Mouse (Mus musculus) retina, embryonic 14.5 days (tissue): ENCODE results near the gene Pde4d.

Experiments used
- DNase-seq: peaks from one replicate; pipeline ENCODE4 v3.0.0-alpha.2; 2015; ENCODE audit warnings: low spot score

Gene Pde4d

GRCm38 (mm10) chr13:109402936-109403335, 953.2 kb downstream of the Pde4d start:
- peak; percentile 57 for DNase-seq

- no peak for DNase-seq
These were observed 956.6 kb downstream of the Pde4d start for GRCm38 (mm10) chr13:109406341-109406740.

- DNase-seq, result no peak
These were observed 957.6 kb downstream of the Pde4d start for GRCm38 (mm10) chr13:109407371-109407770.

- peak; percentile 82 for DNase-seq
These were observed 970.7 kb downstream of the Pde4d start for GRCm38 (mm10) chr13:109420426-109420825.

- no peak for DNase-seq
These were observed 975.2 kb downstream of the Pde4d start for GRCm38 (mm10) chr13:109424906-109425305.

GRCm38 (mm10) chr13:109425548-109425947, 975.8 kb downstream of the Pde4d start:
- DNase-seq, result no peak

- DNase-seq, result no peak
These were observed 976.3 kb downstream of the Pde4d start for GRCm38 (mm10) chr13:109426058-109426457.

- DNase-seq, result no peak
These were observed 977.8 kb downstream of the Pde4d start for GRCm38 (mm10) chr13:109427541-109427940.

- DNase-seq, result no peak
These were observed 979.8 kb downstream of the Pde4d start for GRCm38 (mm10) chr13:109429544-109429943.

GRCm38 (mm10) chr13:109437231-109437776, 987.6 kb downstream of the Pde4d start:
- no peak for DNase-seq

- no peak for DNase-seq
These were observed 989.9 kb downstream of the Pde4d start for GRCm38 (mm10) chr13:109439436-109440161.

GRCm38 (mm10) chr13:109440331-109440730, 990.6 kb downstream of the Pde4d start:
- DNase-seq, result peak; percentile 69

- peak; percentile 88 for DNase-seq
These were observed 991.1 kb downstream of the Pde4d start for GRCm38 (mm10) chr13:109440881-109441280.

- no peak for DNase-seq
These were observed 991.7 kb downstream of the Pde4d start for GRCm38 (mm10) chr13:109441401-109441973.

- no peak for DNase-seq
These were observed 996.4 kb downstream of the Pde4d start for GRCm38 (mm10) chr13:109446138-109446537.

GRCm38 (mm10) chr13:109448121-109448520, 998.4 kb downstream of the Pde4d start:
- no peak for DNase-seq

- no peak for DNase-seq
These were observed 1024.6 kb downstream of the Pde4d start for GRCm38 (mm10) chr13:109474344-109474743.

- no peak for DNase-seq
These were observed 1031.7 kb downstream of the Pde4d start for GRCm38 (mm10) chr13:109481446-109481845.

GRCm38 (mm10) chr13:109486166-109486565, 1036.4 kb downstream of the Pde4d start:
- no peak for DNase-seq

- no peak for DNase-seq
These were observed 1037.6 kb downstream of the Pde4d start for GRCm38 (mm10) chr13:109487378-109487777.

- DNase-seq, result peak; percentile 34
These were observed 1041.1 kb downstream of the Pde4d start for GRCm38 (mm10) chr13:109490853-109491252.

GRCm38 (mm10) chr13:109491829-109492228, 1042.1 kb downstream of the Pde4d start:
- no peak for DNase-seq

- no peak for DNase-seq
These were observed 1050.6 kb downstream of the Pde4d start for GRCm38 (mm10) chr13:109500336-109500735.
